In the genomic region with DNA sequence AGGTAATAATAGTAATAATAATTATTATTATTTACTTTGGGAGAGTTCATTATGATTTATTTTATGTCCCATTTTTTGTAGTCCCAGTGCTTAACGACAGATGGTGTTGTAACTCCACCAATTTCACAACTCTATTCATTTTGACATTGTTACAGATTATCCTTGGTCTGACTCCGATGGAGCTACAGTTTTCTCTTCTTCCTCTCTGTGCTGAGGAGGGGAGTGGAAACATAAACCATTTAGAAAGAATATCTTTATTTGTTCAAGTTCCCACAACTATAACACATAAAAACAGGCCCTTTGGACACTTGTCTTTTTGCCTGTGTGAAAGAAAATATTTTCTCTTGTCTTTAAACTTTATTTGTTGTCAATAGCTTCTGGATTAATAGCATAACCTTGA, we compare ENCODE assay signal across 15 mouse cellular contexts. TPM values are rescaled to one million over a fixed set of nuclear protein-coding genes. Genes with fewer than 3 reads are reported as not detected.
DNase-seq lines count a peak whose midpoint lies in the region; ATAC-seq and TF ChIP-seq lines count a peak whose summit lies in the region.
"Had no signal": no experiment of that assay in that cellular context is flagged by ENCODE, and none has a peak within 500 bp of the region (broad histone marks: within the 10 kb centered on the region; RNA-seq: fewer than 3 reads in every experiment).

No protein-coding gene starts in this region.

- TF ChIP-seq EP300 in stomach, postnatal 0 days (optimal IDR thresholded peaks at IDR 0.05), result no peak

- no peak overlapping the region for H3K4me2 ChIP-seq in midbrain, embryonic 14.5 days (ENCODE audit: low read length)
- no peak overlapping the region for H3K4me2 ChIP-seq in midbrain, embryonic 16.5 days (ENCODE audit: low read length)
- no peak overlapping the region for H3K4me2 ChIP-seq in stomach, postnatal 0 days (replicated peaks; ENCODE audit: low read depth)
- H3K4me2 ChIP-seq: liver, embryonic 13.5 days had no signal

- no peaks in the 10 kb centered on the region for H3K27me3 ChIP-seq in midbrain, embryonic 14.5 days (ENCODE audit: control insufficient read depth, insufficient read depth, low read length)
- H3K27me3 ChIP-seq in midbrain, embryonic 16.5 days (ENCODE audit: control insufficient read depth, insufficient read depth, low read depth, low read length), result no peaks in the 10 kb centered on the region
- H3K27me3 ChIP-seq in stomach, postnatal 0 days (ENCODE audit: control insufficient read depth, insufficient read depth, low read length), result no peaks in the 10 kb centered on the region
- H3K27me3 ChIP-seq: heart, embryonic 13.5 days; midbrain, embryonic 15.5 days had no signal

- H3K9me3 ChIP-seq in midbrain, embryonic 14.5 days (ENCODE audit: control insufficient read depth, low read length), result no peaks in the 10 kb centered on the region
- no peaks in the 10 kb centered on the region for H3K9me3 ChIP-seq in midbrain, embryonic 16.5 days (replicated peaks; ENCODE audit: control insufficient read depth, low read length, poor library complexity, severe bottlenecking)
- no peaks in the 10 kb centered on the region for H3K9me3 ChIP-seq in stomach, postnatal 0 days (ENCODE audit: control insufficient read depth, low read length)
- H3K9me3 ChIP-seq: forebrain, embryonic 15.5 days; heart, embryonic 13.5 days; liver, embryonic 13.5 days; midbrain, embryonic 15.5 days; neural tube, embryonic 15.5 days had no signal

- H3K36me3 ChIP-seq in midbrain, embryonic 14.5 days (ENCODE audit: control insufficient read depth, insufficient read depth, low read length), result no peaks in the 10 kb centered on the region
- H3K36me3 ChIP-seq in midbrain, embryonic 16.5 days (ENCODE audit: control insufficient read depth, insufficient read depth, low read length), result no peaks in the 10 kb centered on the region
- H3K36me3 ChIP-seq in stomach, postnatal 0 days (ENCODE audit: control insufficient read depth, insufficient read depth, low read length), result no peaks in the 10 kb centered on the region
- H3K36me3 ChIP-seq: forebrain, embryonic 15.5 days; heart, embryonic 13.5 days; liver, embryonic 13.5 days; midbrain, embryonic 15.5 days; neural tube, embryonic 15.5 days had no signal

- DNase-seq in heart, postnatal 4 days, result peak; percentile 7
- no peak for DNase-seq in heart, adult 9 months (ENCODE audit: low spot score in 2 of 2)
- DNase-seq in midbrain, embryonic 14.5 days, result peak; percentile 77
- peak; percentile 30 for DNase-seq in forelimb bud, embryonic 11.5 days (ENCODE audit: low read depth, low spot score)
- DNase-seq in stomach, postnatal 0 days (ENCODE audit: low spot score), result no peak
- no peak for DNase-seq in gastrocnemius, adult 8-10 months (ENCODE audit: low spot score in 2 of 2)
- DNase-seq: kidney, adult 8-10 months; liver, embryonic 13.5 days; right cerebral cortex, postnatal 25 days had no signal

- TF ChIP-seq CTCF in stomach, postnatal 0 days (IDR thresholded peaks at IDR 0.05; ENCODE audit: low read depth), result peak; percentile 76

- ATAC-seq in midbrain, embryonic 14.5 days (ENCODE audit: low FRiP score, low TSS enrichment), result no peak
- ATAC-seq in midbrain, embryonic 16.5 days, result no peak
- no peak for ATAC-seq in stomach, postnatal 0 days (ENCODE audit: low FRiP score, low TSS enrichment)
- ATAC-seq in inflammation-experienced regulatory T-cells, adult 6 months, result no peak
- ATAC-seq: forebrain, embryonic 15.5 days; midbrain, embryonic 15.5 days had no signal

- H3K4me1 ChIP-seq in midbrain, embryonic 14.5 days (ENCODE audit: control insufficient read depth, insufficient read depth, low read length), result peaks cover 23% of the 10 kb centered on the region
- peaks cover 28% of the 10 kb centered on the region for H3K4me1 ChIP-seq in midbrain, embryonic 16.5 days (ENCODE audit: control insufficient read depth, insufficient read depth, low read length)
- H3K4me1 ChIP-seq in stomach, postnatal 0 days (replicated peaks; ENCODE audit: control insufficient read depth, insufficient read depth), result peaks cover 2% of the 10 kb centered on the region; the same call in 1 of the 2 replicates

- H3K9ac ChIP-seq in midbrain, embryonic 14.5 days (replicated peaks; ENCODE audit: low read length), result no peak overlapping the region
- H3K9ac ChIP-seq in midbrain, embryonic 16.5 days (ENCODE audit: low read depth, low read length), result no peak overlapping the region
- no peak overlapping the region for H3K9ac ChIP-seq in stomach, postnatal 0 days (ENCODE audit: low read length)
- H3K9ac ChIP-seq: heart, embryonic 13.5 days; liver, embryonic 13.5 days; midbrain, embryonic 15.5 days; neural tube, embryonic 15.5 days had no signal

- WGBS in midbrain, embryonic 14.5 days, result 2% methylated on average over 2 of the region's 2 CpGs
- 3% methylated on average over 2 of the region's 2 CpGs for WGBS in midbrain, embryonic 16.5 days
- 3% methylated on average over 2 of the region's 2 CpGs for WGBS in stomach, postnatal 0 days

- H3K27ac ChIP-seq in midbrain, embryonic 14.5 days (replicated peaks; ENCODE audit: low read depth, low read length), result no peak overlapping the region
- no peak overlapping the region for H3K27ac ChIP-seq in midbrain, embryonic 16.5 days (ENCODE audit: low read length)
- H3K27ac ChIP-seq in stomach, postnatal 0 days (replicated peaks), result no peak overlapping the region
- H3K27ac ChIP-seq: forebrain, embryonic 15.5 days; heart, embryonic 13.5 days; liver, embryonic 13.5 days; midbrain, embryonic 15.5 days; neural tube, embryonic 15.5 days had no signal

- no peak overlapping the region for H3K4me3 ChIP-seq in midbrain, embryonic 14.5 days (replicated peaks; ENCODE audit: low read depth, low read length)
- no peak overlapping the region for H3K4me3 ChIP-seq in midbrain, embryonic 16.5 days (ENCODE audit: low read depth, low read length)
- H3K4me3 ChIP-seq in stomach, postnatal 0 days (ENCODE audit: low read depth, low read length), result no peak overlapping the region
- H3K4me3 ChIP-seq: forebrain, embryonic 15.5 days; liver, embryonic 13.5 days; neural tube, embryonic 15.5 days had no signal

RNA-seq across cellular contexts. Expression of a gene that starts 4.1 kb away (rescaled TPM):
- 1 to 10 TPM; 4.2 to 4.6 TPM for total RNA-seq in heart, postnatal 4 days (2021)
- polyA plus RNA-seq in midbrain, embryonic 14.5 days (2014; fragmentation: Nextera tagmentation; extraction: Ambion mirVana), result 102 and 106 TPM in 2 replicates
- polyA plus RNA-seq in midbrain, embryonic 16.5 days (2015; fragmentation: Nextera tagmentation; extraction: Ambion mirVana), result 90.8 and 93.0 TPM in 2 replicates
- polyA plus RNA-seq in stomach, postnatal 0 days (2015; fragmentation: Nextera tagmentation; extraction: Ambion mirVana), result 11.0 and 13.1 TPM in 2 replicates
- 1 to 10 TPM; 1.7 to 3.6 (median 2.5) TPM for total RNA-seq in gastrocnemius, adult 8-10 months (2022)
- polyA plus RNA-seq in inflammation-experienced regulatory T-cells, adult 6 months (2017; shearing (Covaris generic)), result under 1 TPM in 2 of 3 experiments, not detected in 1; 0.15 to 0.33 TPM

Comparison
In these comparisons a context has a peak if more than half of its experiments do, and no peak if none do; other contexts are left out.
1. DNase-seq: peak in heart, postnatal 4 days (single experiment), midbrain, embryonic 14.5 days (single experiment) and forelimb bud, embryonic 11.5 days (single experiment); none in heart, adult 9 months (0 of 2), stomach, postnatal 0 days (single experiment) and gastrocnemius, adult 8-10 months (0 of 2).